Mouse (Mus musculus) right cerebral cortex, postnatal 36 days (tissue): ENCODE data around the gene Plb1.

Source experiments
- DNase-seq, 2 experiments: peaks; one replicate each; pipeline ENCODE4 v3.0.0; 2022; ENCODE audit warnings: low spot score in 2 of 2, mixed read lengths in 1 of 2

Plb1 gene

DNA sequence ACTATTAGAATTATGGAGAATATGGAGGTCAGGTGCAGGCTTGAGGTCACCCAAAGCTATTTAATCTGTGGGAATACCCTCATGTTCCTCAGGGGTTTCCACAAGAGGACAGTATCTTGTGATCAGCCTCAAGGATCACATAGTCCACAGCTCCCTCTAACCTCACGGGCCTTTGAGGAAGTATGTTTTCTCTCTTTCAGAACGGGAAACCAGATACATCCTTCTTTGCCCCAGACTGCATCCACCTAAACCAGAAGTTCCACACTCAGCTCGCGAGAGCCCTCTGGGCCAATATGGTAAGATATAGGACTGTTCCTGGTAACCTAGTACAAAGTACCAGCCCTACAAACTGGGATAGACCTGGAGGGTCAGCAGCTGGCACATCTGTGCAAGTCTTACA is 100.1 kb downstream of the Plb1 start:
- DNase-seq = no peak

DNA sequence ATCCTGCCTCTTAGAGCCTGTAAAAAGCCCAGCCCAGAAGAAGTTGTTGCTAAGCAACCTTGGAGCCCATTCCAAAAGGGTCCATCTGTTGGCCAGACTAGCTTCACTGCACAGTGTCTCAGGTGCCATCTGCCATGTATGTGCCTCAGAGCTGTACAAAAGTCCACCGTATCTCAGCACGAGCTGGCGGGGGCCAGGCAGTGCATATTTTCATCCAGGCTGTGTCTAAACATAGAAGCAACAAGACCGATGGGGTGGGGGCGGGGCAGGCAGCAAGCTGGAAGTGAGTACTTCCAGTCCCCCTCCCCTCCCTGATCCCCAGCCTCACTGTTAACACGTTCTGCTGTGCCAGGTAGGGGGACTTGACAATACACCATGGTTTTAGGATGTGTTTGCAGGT is 102.7 kb downstream of the Plb1 start:
- DNase-seq = peak; percentile 60 to 78

DNA sequence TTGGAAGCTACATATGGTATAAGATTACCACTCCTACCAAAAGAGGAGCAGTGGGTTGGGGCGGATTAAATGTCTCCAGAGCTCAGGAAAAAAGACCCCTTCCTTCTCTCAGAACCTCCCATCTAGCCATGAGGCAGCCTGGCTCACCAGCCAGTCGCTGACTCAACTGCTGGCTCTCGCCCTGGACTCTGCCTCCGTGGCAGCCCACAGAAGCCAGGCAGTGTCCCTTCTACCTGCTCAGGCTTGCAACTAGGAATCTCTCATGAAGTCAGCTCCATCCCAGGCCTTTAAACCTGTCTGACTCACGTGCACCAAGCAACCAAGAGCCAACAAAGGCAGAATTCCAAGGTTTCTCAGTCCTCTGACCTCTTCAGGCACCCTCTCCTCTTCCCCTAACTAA is 103.6 kb downstream of the Plb1 start:
- DNase-seq = peak in 1 of 2 experiments; percentile 25

DNA sequence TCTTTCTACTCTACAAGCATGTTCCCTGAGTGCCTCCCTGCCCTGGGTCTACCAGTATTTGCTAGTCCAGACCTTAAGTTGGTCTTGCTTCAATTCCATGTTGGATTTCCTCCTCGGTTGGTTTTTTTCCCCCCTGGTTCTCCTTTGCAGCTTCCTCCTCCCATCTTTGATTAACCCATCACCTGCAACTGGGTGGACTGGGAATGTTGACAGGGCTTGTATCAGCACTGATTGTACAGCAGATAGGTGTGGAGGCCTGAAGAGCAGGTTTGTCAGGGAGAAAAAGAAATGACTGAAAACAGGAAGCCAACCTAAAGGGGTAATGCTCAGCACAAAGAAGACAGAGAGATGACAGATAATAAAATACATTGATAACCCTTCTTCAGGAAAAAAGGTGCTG is 104.8 kb downstream of the Plb1 start:
- no peak for DNase-seq

DNA sequence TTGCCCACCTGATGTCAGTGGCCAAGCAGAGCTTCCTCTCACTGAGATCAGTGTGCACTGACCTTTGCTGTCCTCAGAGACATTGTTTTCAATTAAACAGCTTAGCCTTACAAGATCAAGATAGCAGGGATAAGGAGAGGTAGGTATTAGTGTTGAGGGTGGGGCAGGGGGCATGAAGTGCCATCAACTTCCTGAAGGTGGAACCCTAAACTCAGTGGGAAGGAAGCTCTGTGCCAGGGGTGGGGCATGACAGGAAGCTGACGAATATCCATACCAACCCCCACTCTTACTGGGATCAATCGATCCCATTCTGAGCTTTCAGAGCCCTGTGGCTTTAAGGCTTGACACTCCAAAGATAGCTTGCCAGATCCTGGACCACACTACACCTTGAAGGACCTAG is 105.8 kb downstream of the Plb1 start:
- DNase-seq = no peak

DNA sequence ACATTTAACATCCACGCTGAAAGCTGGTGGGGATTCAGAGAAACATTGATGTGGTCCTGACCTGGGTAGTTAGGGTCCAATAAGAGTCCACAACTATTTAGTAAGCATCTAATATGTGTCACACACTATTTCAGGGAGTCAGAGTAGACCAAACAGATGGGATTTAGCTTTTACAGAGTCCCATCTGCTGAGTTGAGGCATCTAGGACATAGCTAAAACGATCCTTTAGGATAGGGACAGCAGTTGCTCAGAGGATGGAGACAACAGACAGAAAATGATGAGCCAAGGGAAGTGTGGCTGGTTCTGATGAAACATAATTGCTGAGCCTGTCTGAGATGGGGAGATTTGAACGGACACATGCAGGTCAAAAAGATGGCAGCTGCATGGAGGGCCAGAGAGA is 106.3 kb downstream of the Plb1 start:
- DNase-seq = no peak

DNA sequence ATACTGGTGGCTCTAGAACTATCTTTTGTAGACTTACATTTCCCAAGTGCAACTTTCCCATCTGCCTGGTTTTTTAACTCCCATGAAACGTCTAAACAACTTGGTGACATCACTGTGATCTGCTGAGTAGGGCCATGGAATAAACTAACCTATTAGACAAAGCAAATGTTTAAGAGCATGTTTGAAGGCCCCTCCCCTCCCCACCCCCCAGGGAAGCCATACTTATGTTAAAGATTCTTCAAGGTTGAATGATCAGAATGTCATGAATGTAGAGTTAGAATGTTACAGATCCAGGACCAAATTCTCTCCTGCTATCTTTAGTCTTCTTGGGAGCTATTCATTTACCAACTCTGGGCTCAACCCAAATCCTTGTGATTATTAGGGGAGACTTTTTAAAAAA is 107.7 kb downstream of the Plb1 start:
- DNase-seq = no peak

DNA sequence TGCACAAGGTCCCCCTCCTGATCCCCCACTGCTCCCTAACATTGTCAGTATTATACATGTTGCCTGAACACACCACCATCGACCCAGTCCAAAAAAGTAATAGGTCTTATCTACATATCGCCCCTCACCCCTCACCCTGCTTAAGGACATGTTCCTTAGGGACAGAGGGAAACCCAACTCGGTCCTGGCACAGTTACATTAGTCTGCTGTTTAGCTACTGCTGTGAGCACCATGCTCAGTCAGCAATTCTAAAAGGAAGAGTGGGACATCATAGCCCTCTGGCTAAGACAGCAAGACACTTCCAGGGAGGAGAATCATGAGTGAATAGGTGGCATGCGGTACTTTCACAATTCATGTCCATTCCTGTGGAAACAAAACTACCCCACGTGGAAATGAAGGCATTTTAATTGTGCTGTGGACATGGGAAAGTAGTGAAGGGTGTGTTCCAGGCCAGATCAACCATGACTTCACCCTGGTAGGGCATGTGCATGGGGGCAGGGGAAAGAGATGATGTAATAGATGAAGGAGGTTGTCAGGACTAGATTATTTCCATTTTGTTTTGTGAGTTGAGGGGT is 110.3 kb downstream of the Plb1 start:
- DNase-seq = no peak

DNA sequence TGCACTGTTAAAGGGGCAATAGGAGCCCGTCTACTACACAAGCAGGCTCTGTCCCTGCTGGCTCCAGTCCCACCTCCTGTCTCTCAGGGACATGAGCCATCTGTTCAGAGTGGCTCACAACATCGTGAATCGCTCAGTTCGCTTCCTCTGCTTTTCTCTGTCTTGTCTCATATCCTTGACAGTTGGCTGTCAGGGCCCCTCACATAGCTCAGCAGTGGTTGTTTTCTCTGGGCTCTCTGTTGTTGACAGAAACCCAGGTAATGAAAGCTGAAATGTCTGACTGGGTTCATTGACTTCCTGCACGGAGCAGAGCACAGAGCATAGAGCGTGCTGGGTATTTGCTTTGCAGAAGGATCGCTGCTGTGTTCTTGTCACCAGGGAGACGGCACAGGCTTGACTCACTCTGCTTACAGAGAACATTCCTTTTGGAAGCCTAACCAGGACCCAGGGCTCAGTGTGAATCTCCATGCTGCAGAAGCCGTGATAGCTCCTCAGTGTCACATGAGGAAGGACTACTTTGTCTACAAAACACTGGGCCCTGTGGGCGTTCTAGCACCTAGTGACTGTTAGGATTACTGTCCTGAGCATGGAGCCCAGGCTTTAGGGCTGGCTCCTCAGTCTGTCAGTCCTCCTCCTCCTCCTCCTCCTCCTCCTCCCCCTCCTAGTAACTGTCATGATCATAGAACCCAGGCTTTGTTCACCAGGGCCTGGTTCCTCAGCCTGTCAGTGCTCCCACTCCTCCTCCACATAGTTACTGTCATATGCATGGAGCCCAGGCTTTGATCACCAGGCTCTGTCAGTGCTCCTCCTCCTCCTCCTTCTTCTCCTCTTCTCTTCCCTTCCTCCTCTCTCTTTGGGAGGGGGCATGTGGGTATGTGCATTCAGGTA is 113.8 kb downstream of the Plb1 start:
- DNase-seq = peak; percentile 72 to 78

DNA sequence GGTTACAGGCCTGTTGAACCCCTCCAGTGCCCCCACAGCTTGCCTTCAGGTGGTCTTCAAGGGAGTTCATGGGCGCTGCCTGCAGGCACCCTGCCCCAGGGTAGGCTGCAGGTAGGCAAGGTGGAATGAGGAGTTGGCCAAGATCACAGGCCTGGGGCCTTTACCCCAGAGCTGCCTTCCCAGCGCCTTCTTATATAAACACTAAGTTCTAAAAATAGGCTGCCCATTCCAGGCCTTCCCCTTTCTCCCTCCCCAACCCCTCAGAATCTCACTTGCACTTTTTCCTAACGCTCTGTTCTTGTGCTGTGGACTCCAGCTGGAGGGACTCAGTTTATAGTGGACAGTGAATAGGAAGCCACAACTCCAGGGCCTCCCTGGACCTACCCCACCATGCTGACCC is 117.2 kb downstream of the Plb1 start:
- no peak for DNase-seq

DNA sequence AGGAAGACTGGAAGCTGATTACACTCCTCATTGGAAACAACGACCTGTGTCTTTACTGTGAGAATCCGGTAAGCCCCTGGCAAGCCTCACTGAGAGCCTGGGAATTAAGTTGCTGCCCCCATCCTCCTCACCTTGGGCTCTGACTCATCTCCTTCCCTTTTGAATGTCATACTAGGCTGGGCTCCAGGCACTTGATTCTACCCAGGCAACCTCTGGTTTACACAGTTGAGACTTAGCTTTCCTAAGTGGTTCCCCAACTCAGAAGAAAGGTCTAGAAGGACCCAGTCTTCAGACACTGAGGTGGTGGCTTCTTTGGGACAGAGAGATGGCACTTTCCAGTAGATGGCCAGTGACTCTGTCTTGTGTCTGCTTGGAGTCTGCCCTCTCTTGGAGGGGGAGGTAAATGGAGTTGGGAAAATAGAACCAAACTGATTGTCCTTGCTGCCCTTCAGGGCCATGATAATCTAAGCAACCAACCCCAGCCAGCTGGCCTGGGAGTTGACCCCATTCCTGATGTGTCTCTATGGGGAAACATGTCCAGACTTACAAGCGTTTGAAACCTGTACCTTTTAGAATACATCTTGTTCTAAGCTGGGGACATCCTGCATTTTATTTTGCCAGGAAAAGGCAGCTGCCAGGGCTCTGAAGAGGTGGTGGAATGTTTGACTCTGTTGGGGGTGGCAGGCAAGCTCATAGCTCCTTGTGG is 118.2 kb downstream of the Plb1 start:
- DNase-seq = no peak

DNA sequence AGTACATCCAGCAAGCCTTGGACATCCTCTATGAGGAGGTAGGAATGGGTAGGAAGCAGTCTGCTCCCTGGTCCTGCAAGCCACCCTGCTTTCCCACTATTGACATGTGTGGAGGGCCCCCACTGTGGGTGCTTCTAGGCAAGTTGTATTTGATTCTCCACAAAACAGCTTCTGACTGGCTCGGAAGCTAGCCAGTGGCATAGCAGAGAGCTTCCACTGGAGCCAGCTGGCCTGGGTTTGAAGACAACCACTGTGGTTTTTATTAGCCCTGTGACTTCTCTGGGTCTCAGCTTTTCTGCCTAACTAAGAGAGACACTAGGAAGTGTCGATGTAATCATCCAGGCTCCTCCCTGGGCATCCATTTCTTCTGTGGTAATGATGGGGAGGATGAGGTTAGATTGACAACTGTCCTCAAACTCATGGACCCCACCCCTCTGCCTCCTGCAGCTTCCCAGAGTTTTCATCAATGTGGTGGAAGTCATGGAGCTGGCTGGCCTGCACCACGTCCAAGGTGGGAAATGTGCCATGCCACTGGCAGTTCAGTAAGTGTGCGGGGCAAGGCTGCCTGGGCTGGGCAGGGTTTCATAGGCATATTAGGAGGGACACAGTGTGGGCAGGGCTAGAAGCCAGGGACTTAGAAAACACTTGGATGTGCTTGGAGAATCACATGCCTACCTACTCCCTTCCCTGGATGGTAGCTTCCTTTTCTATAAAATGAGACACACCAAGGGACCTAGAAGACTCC is 119.4 kb downstream of the Plb1 start:
- no peak for DNase-seq

DNA sequence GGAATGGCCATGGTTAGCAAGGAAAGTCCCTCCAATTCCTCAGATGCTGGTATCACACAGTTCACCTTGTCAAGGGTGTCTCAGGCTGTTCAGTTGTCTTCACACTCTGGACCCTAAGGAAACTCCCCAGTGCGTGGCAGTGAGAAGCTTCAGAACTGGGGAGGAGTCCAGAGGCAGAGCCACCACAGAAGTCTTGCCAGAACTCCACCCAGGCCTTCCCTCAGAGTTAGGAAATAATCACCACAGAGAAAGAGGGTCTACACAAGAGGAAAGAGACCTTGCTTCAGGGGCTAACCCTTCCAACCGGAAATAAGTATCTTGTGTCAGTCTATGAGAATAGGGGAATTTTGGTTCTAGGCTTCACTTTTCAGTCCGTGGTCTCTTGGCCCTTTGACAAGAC is 120.3 kb downstream of the Plb1 start:
- DNase-seq = no peak

DNA sequence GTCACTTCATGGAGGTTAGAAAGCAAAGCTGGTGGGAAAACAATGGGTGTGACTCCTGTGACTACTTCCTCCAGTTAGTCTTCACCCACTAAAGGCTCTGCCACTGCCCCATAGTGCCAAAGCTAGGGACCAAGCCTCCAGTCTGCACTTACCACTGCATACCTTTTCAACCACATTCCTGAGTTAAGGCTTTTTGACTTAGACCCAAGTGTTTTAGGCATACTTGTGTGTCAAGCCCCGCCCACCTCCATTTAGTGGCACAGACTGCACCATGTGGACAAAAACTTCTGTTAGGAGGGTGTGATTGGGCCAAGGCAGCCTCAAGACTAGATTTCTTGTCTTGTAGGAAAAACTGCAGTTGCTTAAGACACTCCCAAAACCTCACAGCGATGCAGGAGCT is 120.8 kb downstream of the Plb1 start:
- no peak for DNase-seq

DNA sequence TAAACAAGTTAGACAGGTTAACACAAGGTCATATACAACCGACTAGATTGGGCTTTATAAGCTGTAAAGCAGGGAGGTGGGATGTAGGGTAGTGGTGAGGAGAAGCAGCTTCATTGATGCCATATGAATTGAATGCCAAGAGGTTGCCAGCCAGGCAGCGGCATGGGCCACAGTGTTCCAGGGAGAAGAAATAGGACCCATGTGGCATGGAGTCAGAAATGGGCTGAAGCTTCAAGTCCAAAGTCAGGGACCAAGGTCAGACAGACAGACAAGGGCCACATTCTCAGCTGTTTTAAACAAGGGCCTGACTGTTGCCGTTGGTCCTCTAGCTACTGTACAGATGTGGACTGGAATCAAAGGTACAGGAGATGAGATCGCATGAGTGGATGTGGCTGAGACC is 128.0 kb downstream of the Plb1 start:
- no peak for DNase-seq

DNA sequence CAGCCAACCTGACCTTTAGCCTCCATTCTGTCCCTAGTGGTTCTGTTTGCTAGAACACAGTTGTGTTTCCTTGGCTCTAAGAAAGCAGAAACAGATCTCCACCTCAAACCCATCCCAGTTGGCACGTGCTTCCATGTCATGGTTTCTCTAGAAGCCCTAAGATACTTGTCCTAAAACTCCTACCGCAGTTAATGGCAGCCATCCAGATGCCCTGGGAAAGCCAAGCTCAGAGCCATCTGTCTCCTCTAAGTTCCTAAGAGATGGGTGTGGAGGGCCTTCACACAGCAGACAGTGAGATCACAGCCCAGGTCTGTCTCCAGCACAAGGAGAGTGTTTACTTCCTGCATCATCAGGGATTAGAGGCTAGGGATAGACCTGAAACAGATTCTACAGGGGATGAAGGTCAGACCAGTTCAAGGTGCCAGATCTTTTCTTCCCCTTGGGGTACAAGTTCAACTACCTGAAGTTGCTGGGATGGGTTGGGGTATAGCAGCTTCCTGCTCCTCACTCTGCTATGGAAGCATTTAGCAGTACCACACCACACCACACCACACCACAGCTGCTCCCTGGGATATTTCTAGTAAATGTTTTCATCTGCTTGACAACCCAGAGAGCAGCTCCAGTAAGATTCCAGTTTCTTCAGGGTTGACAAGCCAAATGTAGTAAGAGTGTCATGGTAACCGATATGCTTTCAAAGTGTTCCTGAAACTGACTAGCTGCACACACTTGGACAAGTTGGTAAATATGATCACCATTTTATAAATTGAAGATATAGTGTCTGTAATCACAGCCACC is 129.1 kb downstream of the Plb1 start:
- no peak for DNase-seq

DNA sequence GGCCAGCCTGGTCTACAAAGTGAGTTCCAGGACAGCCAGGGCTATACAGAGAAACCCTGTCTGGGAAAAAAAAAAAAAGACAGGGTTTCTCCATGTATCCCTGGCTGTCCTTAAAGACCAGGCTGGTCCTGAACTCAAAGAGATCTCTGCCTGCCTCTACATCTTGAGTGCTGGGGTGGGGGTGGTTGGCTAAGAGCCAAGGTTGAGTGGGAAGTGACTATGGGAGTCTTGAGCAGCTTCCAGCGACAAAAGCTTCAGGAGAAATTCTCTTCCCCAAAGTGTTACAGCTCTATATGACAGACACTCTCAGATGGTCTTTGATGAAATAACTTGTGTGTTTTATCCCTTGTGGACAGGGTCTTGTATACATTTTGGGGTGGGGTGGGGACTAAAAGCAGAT is 136.9 kb downstream of the Plb1 start:
- DNase-seq = peak; percentile 19 to 36

DNA sequence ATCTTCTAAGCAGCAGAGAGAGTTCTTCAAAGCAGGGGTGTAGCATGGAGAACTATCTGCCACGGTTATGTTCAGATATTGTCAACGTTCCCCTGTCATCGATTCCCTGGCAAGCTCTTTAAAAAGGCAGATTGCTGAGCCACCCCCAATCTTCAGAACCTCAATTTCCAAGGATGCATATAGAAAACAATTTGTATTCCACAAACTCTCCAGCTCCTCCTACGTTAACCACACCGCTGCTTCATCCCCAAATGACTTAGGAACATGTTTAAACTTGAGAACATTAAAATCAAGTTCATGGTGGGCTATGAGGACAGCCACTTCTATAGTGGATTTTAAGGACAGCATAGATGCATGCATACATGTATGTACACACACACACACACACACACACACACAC is 138.7 kb downstream of the Plb1 start:
- peak in 1 of 2 experiments; percentile 18 for DNase-seq

DNA sequence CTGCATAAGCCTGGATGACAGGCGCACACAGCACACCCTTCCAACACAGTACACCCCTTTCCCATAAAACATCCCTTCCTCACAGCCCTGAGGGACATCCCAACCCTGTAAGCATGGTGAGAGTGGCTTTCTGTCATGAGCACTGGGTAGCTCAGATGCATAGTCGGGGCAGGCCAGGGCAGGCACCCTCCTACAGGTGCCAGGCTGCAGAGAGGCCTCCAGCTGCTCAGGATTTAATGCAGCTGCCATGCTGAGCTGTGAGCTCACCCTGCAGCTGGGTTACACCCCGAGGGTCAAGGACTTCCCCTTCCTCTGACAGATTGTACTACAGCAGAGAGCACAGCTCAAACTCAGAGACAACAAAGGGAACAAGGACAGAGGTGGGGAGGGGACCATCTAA is 146.0 kb downstream of the Plb1 start:
- no peak for DNase-seq

DNA sequence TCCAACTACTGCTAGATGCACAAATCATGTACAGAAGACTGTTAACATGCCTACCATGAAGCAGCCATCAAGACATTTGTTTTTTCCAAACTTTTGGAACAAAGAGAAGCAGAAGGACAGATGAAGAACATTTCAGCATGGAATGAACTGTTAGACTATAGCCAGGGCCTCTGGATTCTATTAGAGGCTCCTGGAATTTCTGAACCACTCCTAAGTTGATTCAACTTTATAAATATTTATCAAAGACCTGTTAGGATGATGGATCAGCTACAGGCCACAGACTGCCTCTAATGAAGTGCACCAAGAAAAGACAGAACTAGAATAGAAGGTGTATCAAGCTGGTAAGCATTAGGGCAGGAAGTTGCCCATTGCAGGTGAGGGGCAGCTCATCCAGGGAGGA is 156.1 kb downstream of the Plb1 start:
- no peak for DNase-seq

DNA sequence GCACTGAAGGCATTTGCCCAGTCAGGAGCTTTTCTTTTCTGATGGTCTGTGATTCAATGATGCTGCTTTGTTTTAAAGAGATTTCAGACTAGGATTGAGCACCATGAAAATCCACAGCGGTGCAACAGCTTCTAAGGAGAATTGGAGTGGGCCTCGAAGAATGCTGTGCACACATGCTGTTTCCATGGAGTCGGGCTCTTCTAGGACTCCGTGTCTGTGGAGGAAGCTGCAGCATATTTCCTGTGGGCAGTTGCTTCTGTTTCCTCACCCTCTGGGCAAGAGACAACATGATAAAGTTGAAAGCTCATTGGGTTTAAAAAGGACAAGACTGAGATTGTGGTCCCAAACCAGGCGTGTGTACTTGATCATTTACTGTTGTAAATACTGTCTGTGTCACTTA is 157.8 kb downstream of the Plb1 start:
- DNase-seq = no peak
